Mouse (Mus musculus) spleen, adult 18-20 months (tissue): Measurements from ENCODE around the gene Pmel.

Source experiments
- DNase-seq, 2 experiments: peaks; one replicate each; pipeline ENCODE4 v3.0.0; 2022; ENCODE audit warnings: mixed read lengths in 2 of 2

Gene Pmel

GRCm38 (mm10) chr10:128703895-128704294, at the start of gene Pmel:
Pmel (plus strand) TSS chr10:128704195.
- DNase-seq, result no peak

GRCm38 (mm10) chr10:128655254-128655653, 48.7 kb upstream of the Pmel start:
- DNase-seq, result no peak

DNA sequence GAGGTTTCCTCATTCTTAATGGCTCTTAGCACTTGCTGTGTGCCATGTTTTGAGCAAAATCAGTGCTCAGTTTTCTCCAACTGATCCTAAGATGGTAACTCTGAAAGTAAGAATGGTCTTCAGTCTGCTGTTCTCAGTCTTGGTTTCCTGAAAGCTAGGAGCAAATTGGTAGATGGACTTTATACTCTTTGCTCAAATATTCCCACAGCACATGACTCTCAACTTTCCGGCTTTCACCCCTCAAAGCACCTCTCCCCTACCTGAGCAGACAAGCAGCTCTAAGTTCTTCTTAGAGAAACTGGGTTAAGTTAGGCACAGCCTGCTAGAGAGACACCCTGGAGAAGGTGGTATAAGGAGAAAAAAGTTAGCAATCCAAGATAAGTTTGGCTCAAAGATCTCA, 47.3 kb upstream of the Pmel start:
- no peak for DNase-seq

DNA sequence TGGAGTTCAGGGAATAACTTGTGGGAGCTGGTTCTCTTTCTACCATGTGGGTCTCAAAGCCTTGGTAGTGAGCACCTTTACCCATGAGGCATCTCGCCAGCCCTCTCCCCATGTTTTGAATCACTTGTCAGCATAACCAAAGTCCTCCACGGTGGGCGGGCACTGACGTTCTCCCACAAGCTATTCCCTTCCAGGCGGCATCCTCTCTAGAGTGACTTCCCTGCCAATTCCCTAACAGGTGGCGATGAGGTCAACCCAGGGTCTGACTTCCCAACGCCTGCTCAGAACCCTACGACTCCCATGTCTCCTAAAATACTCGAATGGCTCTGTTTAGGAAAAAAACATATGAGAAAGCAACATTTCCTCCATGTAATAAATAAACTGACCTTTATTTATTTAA, 46.2 kb upstream of the Pmel start:
- no peak for DNase-seq

DNA sequence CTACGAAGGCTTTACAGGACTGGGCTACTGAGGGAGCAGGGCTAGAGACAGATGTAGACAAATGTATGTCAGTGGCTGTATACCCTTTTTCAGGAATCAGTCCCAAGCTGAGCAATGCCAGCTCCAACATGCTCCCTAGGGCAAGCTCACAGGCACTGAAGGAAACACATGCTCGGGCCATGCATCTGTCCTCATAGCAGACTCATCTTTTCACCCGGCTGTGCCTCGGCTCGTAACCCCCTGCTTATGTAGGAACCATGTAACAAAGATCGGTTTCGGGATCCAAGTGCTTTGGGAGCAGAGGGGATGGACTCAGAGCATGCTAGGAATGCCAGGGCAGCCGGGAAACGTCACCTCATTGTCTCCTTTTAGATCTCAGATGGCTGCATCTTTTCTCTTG, 44.5 kb upstream of the Pmel start:
- no peak for DNase-seq

- DNase-seq, result no peak
Observed at GRCm38 (mm10) chr10:128662465-128662864, 41.5 kb upstream of the Pmel start.

GRCm38 (mm10) chr10:128663441-128664220, 40.4 kb upstream of the Pmel start:
- DNase-seq, result no peak

DNA sequence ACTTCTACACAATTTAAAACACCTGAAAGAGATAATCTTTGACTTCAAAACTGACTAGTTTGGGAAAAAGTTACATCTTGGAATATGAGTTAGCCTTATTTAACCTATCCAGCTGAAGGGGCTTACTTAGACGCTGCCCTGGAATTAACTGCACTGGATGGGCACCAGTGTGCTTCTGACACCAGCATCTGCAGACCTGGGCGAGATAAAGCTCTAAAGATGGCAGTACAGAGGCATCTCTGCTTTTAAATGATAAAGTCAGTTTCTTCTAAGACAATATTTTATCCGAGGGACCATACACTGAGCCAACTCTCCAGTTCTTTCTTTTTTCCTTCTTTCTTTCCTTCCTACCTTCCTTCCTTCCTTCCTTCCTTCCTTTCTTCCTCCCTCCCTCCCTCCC, 39.2 kb upstream of the Pmel start:
- no peak for DNase-seq

DNA sequence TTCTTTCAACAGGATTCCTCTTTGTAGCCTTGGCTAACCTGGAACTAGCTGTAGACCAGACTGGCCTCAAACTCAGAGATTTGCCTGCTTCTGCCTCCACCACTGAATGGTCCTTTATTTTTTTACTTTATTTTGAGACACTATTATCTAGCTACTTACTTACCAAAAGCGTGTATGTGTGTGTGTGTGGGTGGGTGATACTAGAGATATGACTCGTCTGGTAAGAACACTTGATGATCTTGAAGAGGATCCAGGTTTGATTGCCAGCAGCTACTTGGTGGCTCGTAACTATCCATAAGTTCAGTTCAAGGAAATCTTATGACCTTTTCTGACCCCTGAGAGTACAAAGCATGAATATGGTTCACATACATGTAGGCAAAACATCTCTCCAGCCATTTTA, 38.7 kb upstream of the Pmel start:
- DNase-seq, result no peak

DNA sequence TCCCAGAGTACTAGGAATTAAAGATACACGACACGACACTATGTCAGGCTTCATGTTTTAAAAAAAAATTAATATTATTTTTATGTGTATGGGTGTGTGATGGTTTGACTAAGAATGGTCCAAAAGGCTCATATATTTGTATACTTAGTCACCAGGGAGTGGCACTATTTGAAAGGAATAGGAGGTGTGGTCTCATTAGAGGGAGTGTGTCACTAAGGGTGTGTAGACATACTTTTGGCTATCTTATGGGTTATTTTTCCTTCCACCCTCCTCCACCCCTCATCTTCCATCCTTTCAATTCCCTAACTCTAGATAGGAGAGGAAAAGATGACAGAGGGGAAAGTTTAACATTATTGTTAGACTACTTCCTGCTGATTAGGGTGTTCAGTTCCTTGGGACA, 38.2 kb upstream of the Pmel start:
- no peak for DNase-seq

GRCm38 (mm10) chr10:128668790-128669672, 35.0 kb upstream of the Pmel start:
- DNase-seq, result peak; percentile 32 to 63

GRCm38 (mm10) chr10:128671148-128671547, 32.8 kb upstream of the Pmel start:
- no peak for DNase-seq

DNA sequence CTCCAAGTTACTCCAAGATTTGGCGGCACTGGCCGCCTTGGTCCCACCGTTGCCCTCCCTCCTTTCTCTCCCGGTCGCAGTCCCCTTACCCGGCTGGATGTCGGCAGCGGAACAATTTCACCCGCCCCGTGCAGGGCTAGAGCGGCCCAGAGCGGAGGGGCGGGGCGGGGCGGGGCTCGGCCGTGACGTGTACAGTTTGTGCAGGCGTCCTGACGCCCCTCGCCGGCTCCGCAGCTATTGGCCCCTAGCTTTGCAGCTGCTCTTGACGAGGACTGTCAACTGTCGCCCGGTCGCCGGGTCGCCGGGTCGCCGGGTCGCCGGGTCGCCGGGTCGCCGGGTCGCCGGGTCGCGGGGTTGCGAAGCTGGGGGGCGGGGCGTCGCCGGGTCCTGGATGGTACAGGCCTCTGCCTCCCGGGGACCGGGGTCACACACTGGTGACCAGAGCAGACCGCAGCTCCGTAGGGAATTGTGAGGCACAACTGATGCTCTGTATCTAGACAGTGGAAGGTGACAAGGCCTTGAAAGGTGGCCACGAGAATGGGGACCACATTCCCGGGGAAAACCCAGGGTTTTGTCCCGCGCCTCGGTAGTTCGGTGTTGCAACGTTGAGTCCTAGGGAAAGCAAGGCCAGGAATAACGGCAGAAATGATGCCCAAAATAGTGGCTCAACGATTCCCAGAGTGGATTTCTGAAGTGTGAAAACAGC, 30.1 kb upstream of the Pmel start, which contains the start of gene Suox:
Gene Suox, minus strand, starts transcription at position 311 of the 706 bp plus-strand sequence.
- peak; percentile 77 to 84 for DNase-seq

- no peak for DNase-seq
Observed at GRCm38 (mm10) chr10:128674469-128675008, 29.5 kb upstream of the Pmel start.

DNA sequence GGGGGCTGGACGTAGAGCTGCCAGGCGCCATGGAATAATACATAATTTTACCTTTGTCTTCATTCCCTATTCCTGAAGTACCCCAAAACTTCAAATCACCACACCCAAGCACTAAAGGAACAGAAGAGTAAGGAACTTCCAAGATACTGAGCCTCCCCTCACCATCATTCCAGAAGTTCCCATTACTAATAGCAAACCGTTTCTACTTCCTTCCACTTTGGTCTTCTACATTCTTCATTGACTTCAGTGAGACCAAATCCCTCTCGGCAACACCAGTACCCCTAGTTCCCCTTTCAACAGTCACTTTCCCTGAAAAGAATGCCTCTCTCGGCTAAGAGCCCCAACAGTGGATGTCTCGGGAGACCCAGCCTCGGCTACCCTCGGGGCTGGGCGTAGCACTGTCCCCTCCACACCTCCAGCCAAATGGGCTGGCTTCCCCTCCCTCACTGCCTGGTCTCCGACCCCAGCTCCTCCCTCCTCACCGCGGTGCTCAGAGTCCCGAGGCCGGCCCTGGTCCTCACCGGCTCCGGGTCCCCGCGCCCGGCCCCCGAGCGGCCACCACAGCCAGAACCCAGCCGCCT, 8.5 kb upstream of the Pmel start:
- no peak for DNase-seq

DNA sequence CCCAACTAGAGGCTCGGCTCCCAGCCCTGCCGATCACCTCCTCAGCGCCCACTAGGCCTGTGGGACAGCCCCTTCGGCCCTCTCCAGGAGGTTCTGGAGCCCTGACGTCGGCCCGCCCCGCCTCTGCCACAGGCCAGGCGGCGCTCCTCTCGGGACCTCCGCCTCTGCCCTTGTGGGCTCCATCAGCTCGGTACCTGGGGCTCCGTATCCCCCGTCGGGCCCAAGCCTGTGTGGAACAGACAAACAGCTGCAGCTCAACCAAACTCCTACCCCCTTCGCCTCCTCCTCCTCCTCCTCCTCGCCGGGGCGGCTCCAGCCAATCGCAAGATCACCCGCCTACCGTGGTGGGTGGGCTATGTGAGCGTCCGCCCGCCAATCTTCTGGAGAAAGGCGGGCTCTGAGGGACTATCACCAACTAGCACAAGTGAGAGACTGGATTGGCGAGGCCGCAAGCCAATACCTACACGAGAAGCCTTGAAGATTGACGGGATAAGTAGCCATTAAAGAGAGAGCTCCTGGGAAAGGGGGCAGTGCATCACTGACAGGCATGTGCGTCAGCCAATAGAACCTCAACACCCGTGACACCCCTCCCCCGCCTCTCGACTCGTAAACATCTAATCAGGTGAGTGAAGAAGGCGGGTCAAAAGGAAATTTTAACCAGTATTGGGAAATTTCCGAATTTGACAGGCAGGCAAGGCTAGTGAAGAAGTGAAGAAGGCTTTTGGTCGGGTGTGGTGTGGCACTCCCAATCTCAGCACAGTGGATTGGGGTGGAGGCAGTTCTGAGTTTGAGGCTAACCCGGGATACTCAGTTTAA, 7.8 kb upstream of the Pmel start, which contains the start of gene Rab5b:
Gene Rab5b, minus strand, starts transcription at position 273 of the 816 bp plus-strand sequence.
- DNase-seq, result peak; percentile 96

DNA sequence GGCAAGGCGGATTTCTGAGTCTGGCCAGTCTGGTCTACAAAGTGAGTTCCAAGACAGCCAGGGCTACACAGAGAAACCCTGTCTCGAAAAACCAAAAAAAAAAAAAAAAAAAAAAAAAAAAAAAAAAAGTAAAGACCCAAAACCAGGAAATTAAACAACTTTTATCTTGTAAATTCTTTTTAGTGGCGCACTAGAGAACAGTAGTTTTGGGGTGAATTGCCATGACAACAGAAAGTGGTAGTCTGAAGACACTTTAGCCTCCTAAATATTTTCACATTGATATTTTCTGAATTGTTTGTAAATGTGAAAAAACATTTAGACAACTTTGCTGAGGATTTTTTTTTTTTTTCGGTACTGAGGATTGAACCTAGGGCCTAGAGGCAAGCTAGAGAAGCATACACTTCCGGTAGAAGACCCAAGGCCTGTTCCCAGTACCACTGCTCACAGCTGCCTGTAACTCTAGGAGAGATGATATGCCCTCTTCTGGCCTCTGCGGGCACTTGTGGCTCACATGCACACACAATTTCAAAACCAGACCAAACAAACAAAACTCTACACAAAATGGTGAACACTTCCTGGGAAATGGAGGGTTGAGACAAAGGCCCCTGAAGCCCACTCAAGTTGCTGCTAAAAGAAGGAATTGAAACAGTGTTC, 6.8 kb upstream of the Pmel start:
- DNase-seq, result no peak

GRCm38 (mm10) chr10:128699006-128699405, 5.0 kb upstream of the Pmel start:
- DNase-seq, result no peak

DNA sequence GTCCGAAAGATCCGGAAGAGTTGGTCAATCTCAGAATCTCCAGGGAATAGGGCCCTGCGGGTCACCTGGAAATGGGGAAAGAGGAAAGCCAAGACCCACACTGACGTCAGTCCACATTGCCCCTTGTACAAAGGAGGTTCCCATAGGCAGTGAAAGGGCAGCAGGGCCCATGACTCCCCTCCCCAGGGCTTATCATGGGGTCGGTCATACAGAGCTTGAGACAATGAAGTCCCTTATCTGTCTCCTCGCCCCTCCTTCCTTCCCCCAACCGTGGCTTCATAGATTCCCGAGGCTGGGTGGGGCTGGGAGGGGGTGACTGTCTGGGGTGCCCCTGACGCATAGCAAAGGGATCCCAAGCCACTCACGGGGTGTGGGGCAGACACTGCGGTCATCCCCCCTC, 4.4 kb upstream of the Pmel start:
- no peak for DNase-seq

GRCm38 (mm10) chr10:128700712-128701111, 3.3 kb upstream of the Pmel start:
- no peak for DNase-seq
